Mouse (Mus musculus) liver, embryonic 14.5 days (tissue): ENCODE data around the gene Gm20765.
"Not testable (repeated sequence)": the region's sequence is repeated elsewhere in the genome, so short reads cannot be mapped to it uniquely, and the experiment has no call there.

ENCODE experiments used
- CTCF ChIP-seq: IDR thresholded peaks from 2 replicates; pipeline ENCODE4 v1.5.1; 2016; ENCODE audit warnings: antibody characterized with exemption, low read depth, control low read depth
- EP300 ChIP-seq: IDR thresholded peaks from 2 replicates; pipeline ENCODE4 v1.6.1; 2016; ENCODE audit warnings: antibody characterized with exemption, low read depth

GRCm38 (mm10) chr10:104142687-104143086 lies 42.6 kb upstream of the Gm20765 start, which contains the start of gene Gm21293:
- not testable (repeated sequence) for TF ChIP-seq CTCF, EP300
